Mouse (Mus musculus) embryo, embryonic 9.5 days (tissue): ENCODE results near the gene Cmya5.

Source experiments
- DNase-seq: peaks from one replicate; pipeline ENCODE4 v3.0.0-alpha.2; 2017; ENCODE audit errors: extremely low spot score

Cmya5 gene

GRCm38 (mm10) chr13:93062860-93063636 lies 81.5 kb downstream of the Cmya5 start:
- no peak for DNase-seq

GRCm38 (mm10) chr13:93061311-93061710 lies 83.2 kb downstream of the Cmya5 start:
- no peak for DNase-seq

- no peak for DNase-seq
Measured at GRCm38 (mm10) chr13:93060437-93060836, 84.1 kb downstream of the Cmya5 start.

- no peak for DNase-seq
Measured at GRCm38 (mm10) chr13:93058551-93059011, 85.9 kb downstream of the Cmya5 start.

- no peak for DNase-seq
Measured at GRCm38 (mm10) chr13:93057492-93058260, 86.8 kb downstream of the Cmya5 start.

GRCm38 (mm10) chr13:93056091-93056490 lies 88.4 kb downstream of the Cmya5 start:
- no peak for DNase-seq

- no peak for DNase-seq
Measured at GRCm38 (mm10) chr13:93051483-93051882, 93.0 kb downstream of the Cmya5 start.

GRCm38 (mm10) chr13:93041021-93041420 lies 103.5 kb downstream of the Cmya5 start:
- no peak for DNase-seq

- DNase-seq = no peak
Measured at GRCm38 (mm10) chr13:93036218-93036617, 108.3 kb downstream of the Cmya5 start.

- no peak for DNase-seq
Measured at GRCm38 (mm10) chr13:93029337-93029736, 115.2 kb downstream of the Cmya5 start.

- no peak for DNase-seq
Measured at GRCm38 (mm10) chr13:93024837-93025236, 119.7 kb downstream of the Cmya5 start.

- no peak for DNase-seq
Measured at GRCm38 (mm10) chr13:93022158-93022557, 122.4 kb downstream of the Cmya5 start.

GRCm38 (mm10) chr13:93012952-93013351 lies 131.6 kb downstream of the Cmya5 start:
- no peak for DNase-seq

- DNase-seq = no peak
Measured at GRCm38 (mm10) chr13:93011315-93011714, 133.2 kb downstream of the Cmya5 start.

- no peak for DNase-seq
Measured at GRCm38 (mm10) chr13:93010524-93010923, 134.0 kb downstream of the Cmya5 start.

GRCm38 (mm10) chr13:93007078-93007477 lies 137.4 kb downstream of the Cmya5 start:
- no peak for DNase-seq

- no peak for DNase-seq
Measured at GRCm38 (mm10) chr13:93006347-93006746, 138.2 kb downstream of the Cmya5 start.

- DNase-seq = no peak
Measured at GRCm38 (mm10) chr13:93004003-93004402, 140.5 kb downstream of the Cmya5 start.

GRCm38 (mm10) chr13:93002456-93002855 lies 142.1 kb downstream of the Cmya5 start:
- no peak for DNase-seq

- DNase-seq = no peak
Measured at GRCm38 (mm10) chr13:93000640-93001351, 143.7 kb downstream of the Cmya5 start.

GRCm38 (mm10) chr13:92999860-93000259 lies 144.7 kb downstream of the Cmya5 start:
- no peak for DNase-seq

- DNase-seq = no peak
Measured at GRCm38 (mm10) chr13:92994743-92995142, 149.8 kb downstream of the Cmya5 start.
